Mouse (Mus musculus) MEL (cell line): Measurements from ENCODE around the gene Dpep2nb.

Experiments used
- BHLHE40 ChIP-seq: IDR thresholded peaks from 2 replicates; pipeline ENCODE4 v1.6.1; 2012; ENCODE audit warnings: low read depth, mild to moderate bottlenecking, inconsistent platforms, low read length, improper control_type of control experiment, borderline replicate concordance
- CHD1 ChIP-seq: IDR thresholded peaks from 2 replicates; pipeline ENCODE4 v1.6.1; 2012; ENCODE audit warnings: low read depth, mild to moderate bottlenecking, inconsistent platforms, low read length, improper control_type of control experiment
- CTCF ChIP-seq, 3 experiments: IDR thresholded peaks in 2 of 3; conservative IDR thresholded peaks in 1 of 3; 2 replicates each; pipeline ENCODE4 v1.5.1; 2011 to 2012; ENCODE audit warnings: low read length in 3 of 3, low read depth in 2 of 3, mild to moderate bottlenecking in 2 of 3, improper control_type of control experiment in 1 of 3, inconsistent platforms in 1 of 3, mixed read lengths in 1 of 3, moderate library complexity in 1 of 3; ENCODE audit not compliant: control insufficient read depth in 1 of 3, insufficient read depth in 1 of 3, poor library complexity in 1 of 3, severe bottlenecking in 1 of 3
- HCFC1 ChIP-seq: IDR thresholded peaks from 2 replicates; pipeline ENCODE4 v1.6.1; 2012; ENCODE audit warnings: low read depth, mild to moderate bottlenecking, inconsistent platforms, low read length, improper control_type of control experiment, moderate library complexity
- JUND ChIP-seq: IDR thresholded peaks from 2 replicates; pipeline ENCODE4 v1.6.1; 2011; ENCODE audit warnings: low read depth, mild to moderate bottlenecking, improper control_type of control experiment, low read length
- POLR2A ChIP-seq, 2 experiments: IDR thresholded peaks; 2 replicates each; pipeline ENCODE4 v1.6.1; 2011 to 2012; ENCODE audit warnings: low read length in 2 of 2, mild to moderate bottlenecking in 2 of 2, control low read depth in 1 of 2, improper control_type of control experiment in 1 of 2, low read depth in 1 of 2, moderate library complexity in 1 of 2; ENCODE audit not compliant: control insufficient read depth in 1 of 2, insufficient read depth in 1 of 2, poor library complexity in 1 of 2
- TBP ChIP-seq: IDR thresholded peaks from 2 replicates; pipeline ENCODE4 v1.8.0; 2011; ENCODE audit warnings: low read depth, low read length, improper control_type of control experiment
- TCF12 ChIP-seq: IDR thresholded peaks from 2 replicates; pipeline ENCODE4 v1.6.1; 2014; ENCODE audit warnings: low read depth, mild to moderate bottlenecking, inconsistent platforms, low read length, improper control_type of control experiment, moderate library complexity

- TF ChIP-seq TCF12, result no peak
- TF ChIP-seq POLR2A (IDR thresholded peaks at IDR 0.05; ENCODE audit: control insufficient read depth in 1 of 2, insufficient read depth in 1 of 2, low read depth in 1 of 2, low read length in 2 of 2, poor library complexity in 1 of 2), result no peak
- TF ChIP-seq CTCF (IDR thresholded peaks at IDR 0.05 in 2 of 3, conservative IDR thresholded peaks at IDR 0.05 in 1 of 3; ENCODE audit: control insufficient read depth in 1 of 3, insufficient read depth in 1 of 3, low read depth in 2 of 3, low read length in 3 of 3, poor library complexity in 1 of 3, severe bottlenecking in 1 of 3), result no peak
- no peak for TF ChIP-seq BHLHE40
- no peak for TF ChIP-seq HCFC1
- no peak for TF ChIP-seq JUND
- no peak for TF ChIP-seq TBP
- TF ChIP-seq CHD1, result no peak
Observed at GRCm38 (mm10) chr8:105961536-105961935, 44.2 kb downstream of the Dpep2nb start.
